Mouse (Mus musculus) stomach, postnatal 0 days (tissue): ENCODE data around the gene Map6d1. TPM values are rescaled to one million over a fixed set of nuclear protein-coding genes. Genes with fewer than 3 reads are reported as not detected.

ENCODE experiments used
- ATAC-seq: fragments of 200-750 bp; cut with Nextera tagmentation; 2 replicates; pipeline ENCODE4 v1.8.0; 2017; ENCODE audit not compliant: low FRiP score, low TSS enrichment
- DNase-seq: peaks from one replicate; pipeline ENCODE4 v3.0.0-alpha.2; 2016; ENCODE audit warnings: low spot score
- H3K27ac ChIP-seq: fragments of 300-500 bp; sonication (generic); replicated peaks from 2 replicates; pipeline ENCODE4 v1.5.1; 2014; ENCODE audit warnings: mild to moderate bottlenecking, control low read depth
- H3K27me3 ChIP-seq: fragments of 300-500 bp; sonication (generic); 2 replicates; pipeline ENCODE4 v1.6.1; 2014; ENCODE audit warnings: low read length; ENCODE audit not compliant: control insufficient read depth, insufficient read depth
- H3K36me3 ChIP-seq: fragments of 300-500 bp; sonication (generic); 2 replicates; pipeline ENCODE4 v1.6.1; 2014; ENCODE audit warnings: low read length, mixed read lengths; ENCODE audit not compliant: control insufficient read depth, insufficient read depth
- H3K4me1 ChIP-seq: fragments of 300-500 bp; sonication (generic); replicated peaks from 2 replicates; pipeline ENCODE4 v1.6.1; 2014; ENCODE audit warnings: antibody characterized with exemption; ENCODE audit not compliant: control insufficient read depth, insufficient read depth
- H3K4me2 ChIP-seq: fragments of 300-500 bp; sonication (generic); replicated peaks from 2 replicates; pipeline ENCODE4 v1.6.1; 2014; ENCODE audit warnings: low read depth, mild to moderate bottlenecking, control low read depth, moderate library complexity
- H3K4me3 ChIP-seq: fragments of 300-500 bp; sonication (generic); 2 replicates; pipeline ENCODE4 v1.5.1; 2014; ENCODE audit warnings: low read depth, low read length, control low read depth
- H3K9ac ChIP-seq: fragments of 300-500 bp; sonication (generic); 2 replicates; pipeline ENCODE4 v1.6.1; 2014; ENCODE audit warnings: mild to moderate bottlenecking, low read length, control low read depth, mixed read lengths
- H3K9me3 ChIP-seq: fragments of 300-500 bp; sonication (generic); 2 replicates; pipeline ENCODE4 v1.6.1; 2016; ENCODE audit warnings: low read length; ENCODE audit not compliant: control insufficient read depth
- CTCF ChIP-seq: IDR thresholded peaks from 2 replicates; pipeline ENCODE4 v1.5.1; 2016; ENCODE audit warnings: antibody characterized with exemption, low read depth, mild to moderate bottlenecking, moderate library complexity
- EP300 ChIP-seq: optimal IDR thresholded peaks from 2 replicates; pipeline ENCODE3; 2016; ENCODE audit warnings: antibody characterized with exemption
- WGBS: fragments of 180-500 bp; shearing (Covaris S2); extraction: QIAGEN DNeasy Blood & Tissue Kit; methylation state at CpG from one replicate; pipeline ENCODE4 v1.1.7; 2014; 5-methylcytosine and 5-hydroxymethylcytosine counted together
- polyA plus RNA-seq: library from polyadenylated mRNA; unstranded; fragments of >200 nt; fragmentation: Nextera tagmentation; extraction: Ambion mirVana; gene quantifications from 2 replicates; pipeline ENCODE4 v1.2.1, GENCODE M21; 2015

The Map6d1 gene
- polyA plus RNA-seq, 1 experiment from 2014 or later = 0.11 TPM

GRCm38 (mm10) chr16:20228167-20228566 is 13.0 kb downstream of the Map6d1 start:
- TF ChIP-seq CTCF (no peak), EP300 (no peak)
- no peak overlapping the region for H3K4me3 ChIP-seq
- no peaks in the 10 kb centered on the region for H3K27me3 ChIP-seq
- H3K36me3 ChIP-seq = peaks cover 30% of the 10 kb centered on the region
- no peak overlapping the region for H3K9ac ChIP-seq
- H3K4me1 ChIP-seq = no peaks in the 10 kb centered on the region
- whole genome bisulfite sequencing = 94% methylated on average over 5 of the region's 5 CpGs
- DNase-seq (no peak), ATAC-seq (no peak)
- H3K4me2 ChIP-seq = no peak overlapping the region
- no peak overlapping the region for H3K27ac ChIP-seq
- H3K9me3 ChIP-seq = no peaks in the 10 kb centered on the region

GRCm38 (mm10) chr16:20227504-20227903 is 13.7 kb downstream of the Map6d1 start:
- H3K9ac ChIP-seq = no peak overlapping the region
- ATAC-seq = no peak
- H3K36me3 ChIP-seq = peaks cover 36% of the 10 kb centered on the region
- H3K4me2 ChIP-seq = no peak overlapping the region
- 71% methylated on average over 6 of the region's 6 CpGs for WGBS
- no peak overlapping the region for H3K27ac ChIP-seq
- no peak for DNase-seq
- H3K4me1 ChIP-seq = no peaks in the 10 kb centered on the region
- no peak overlapping the region for H3K4me3 ChIP-seq
- no peak for TF ChIP-seq EP300
- peak; percentile 38 for TF ChIP-seq CTCF
- H3K9me3 ChIP-seq = no peaks in the 10 kb centered on the region
- H3K27me3 ChIP-seq = no peaks in the 10 kb centered on the region

GRCm38 (mm10) chr16:20226676-20227075 is 14.5 kb downstream of the Map6d1 start:
- H3K9me3 ChIP-seq = no peaks in the 10 kb centered on the region
- WGBS = 93% methylated on average over 4 of the region's 4 CpGs
- H3K36me3 ChIP-seq = peaks cover 39% of the 10 kb centered on the region
- TF ChIP-seq EP300 (no peak), CTCF (no peak)
- no peak overlapping the region for H3K4me3 ChIP-seq
- no peak overlapping the region for H3K27ac ChIP-seq
- DNase-seq = no peak
- 0 out of 2 replicates have a peak, but pooled peaks have one; percentile 29 for ATAC-seq
- H3K4me2 ChIP-seq = no peak overlapping the region
- no peaks in the 10 kb centered on the region for H3K4me1 ChIP-seq
- H3K27me3 ChIP-seq = no peaks in the 10 kb centered on the region
- no peak overlapping the region for H3K9ac ChIP-seq

GRCm38 (mm10) chr16:20222726-20223125 is 18.4 kb downstream of the Map6d1 start:
- Histone ChIP-seq H3K4me2 (no peak overlapping the region), H3K9ac (no peak overlapping the region), H3K4me3 (no peak overlapping the region), H3K4me1 (no peaks in the 10 kb centered on the region), H3K27ac (no peak overlapping the region), H3K9me3 (no peaks in the 10 kb centered on the region), H3K27me3 (no peaks in the 10 kb centered on the region), H3K36me3 (peaks cover 33% of the 10 kb centered on the region)
- ATAC-seq = no peak
- no peak for TF ChIP-seq EP300
- no peak for TF ChIP-seq CTCF
- WGBS = 96% methylated on average over 6 of the region's 6 CpGs
- no peak for DNase-seq

- DNase-seq (peak; percentile 50), ATAC-seq (peak; percentile 42; the same call in 1 of the 2 replicates)
These were observed 27.4 kb downstream of the Map6d1 start for GRCm38 (mm10) chr16:20213591-20214226.

GRCm38 (mm10) chr16:20199501-20200201 is 41.5 kb downstream of the Map6d1 start:
- H3K9me3 ChIP-seq = no peaks in the 10 kb centered on the region
- WGBS = 65% methylated on average over 5 of the region's 5 CpGs
- H3K27me3 ChIP-seq = no peaks in the 10 kb centered on the region
- ATAC-seq = no peak
- peaks cover 14% of the 10 kb centered on the region; the same call in 1 of the 2 replicates for H3K36me3 ChIP-seq
- no peak for TF ChIP-seq EP300
- TF ChIP-seq CTCF = peak; percentile 46
- H3K4me3 ChIP-seq = no peak overlapping the region
- H3K4me2 ChIP-seq = no peak overlapping the region
- DNase-seq = no peak
- H3K4me1 ChIP-seq = no peaks in the 10 kb centered on the region
- no peak overlapping the region; the same call in 1 of the 2 replicates for H3K27ac ChIP-seq
- no peak overlapping the region for H3K9ac ChIP-seq

More at GRCm38 (mm10) chr16:20213591-20214226, 27.4 kb downstream of the Map6d1 start:
- H3K4me1 ChIP-seq = no peaks in the 10 kb centered on the region
- H3K4me2 ChIP-seq = no peak overlapping the region
- no peaks in the 10 kb centered on the region for H3K27me3 ChIP-seq
- peaks cover 23% of the 10 kb centered on the region for H3K36me3 ChIP-seq
- peak; percentile 87 for TF ChIP-seq CTCF
- no peak for TF ChIP-seq EP300
- no peak overlapping the region for H3K9ac ChIP-seq
- H3K4me3 ChIP-seq = no peak overlapping the region
- WGBS = 81% methylated on average over 3 of the region's 3 CpGs
- no peaks in the 10 kb centered on the region for H3K9me3 ChIP-seq
- H3K27ac ChIP-seq = no peak overlapping the region
